Mouse (Mus musculus) limb, embryonic 12.5 days (tissue): ENCODE results near the gene Gm11032. TPM values are rescaled to one million over a fixed set of nuclear protein-coding genes. Genes with fewer than 3 reads are reported as not detected.
"Not testable (repeated sequence)": the region's sequence is repeated elsewhere in the genome, so short reads cannot be mapped to it uniquely, and the experiment has no call there.

ENCODE experiments used
- ATAC-seq: fragments of 200-750 bp; cut with Nextera tagmentation; 2 replicates; pipeline ENCODE4 v1.8.0; 2017; ENCODE audit warnings: low read depth, moderate TSS enrichment; ENCODE audit not compliant: insufficient number of reproducible peaks, insufficient read depth, low FRiP score, low TSS enrichment
- H3K27ac ChIP-seq: fragments of 300-500 bp; sonication (generic); 2 replicates; pipeline ENCODE4 v1.5.1; 2016; ENCODE audit warnings: mild to moderate bottlenecking, moderate library complexity
- H3K27me3 ChIP-seq: fragments of 300-500 bp; sonication (generic); 2 replicates; pipeline ENCODE4 v1.6.1; 2016; ENCODE audit warnings: mild to moderate bottlenecking, moderate library complexity
- H3K36me3 ChIP-seq: fragments of 300-500 bp; sonication (generic); 2 replicates; pipeline ENCODE4 v1.6.1; 2016; ENCODE audit warnings: mild to moderate bottlenecking, moderate library complexity
- H3K4me1 ChIP-seq: fragments of 300-500 bp; sonication (generic); replicated peaks from 2 replicates; pipeline ENCODE4 v1.6.1; 2016
- H3K4me2 ChIP-seq: fragments of 300-500 bp; sonication (generic); 2 replicates; pipeline ENCODE4 v1.6.1; 2016; ENCODE audit warnings: mild to moderate bottlenecking, moderate library complexity
- H3K4me3 ChIP-seq: fragments of 300-500 bp; sonication (generic); replicated peaks from 2 replicates; pipeline ENCODE4 v1.5.1; 2016; ENCODE audit warnings: mild to moderate bottlenecking
- H3K9ac ChIP-seq: fragments of 300-500 bp; sonication (generic); replicated peaks from 2 replicates; pipeline ENCODE4 v1.6.1; 2016; ENCODE audit warnings: mild to moderate bottlenecking, moderate library complexity
- H3K9me3 ChIP-seq: fragments of 300-500 bp; sonication (generic); 2 replicates; pipeline ENCODE4 v1.6.1; 2016; ENCODE audit warnings: mild to moderate bottlenecking, moderate library complexity
- WGBS: fragments of 180-500 bp; shearing (Covaris S2); methylation state at CpG from one replicate; pipeline ENCODE4 v1.1.7; 2016; 5-methylcytosine and 5-hydroxymethylcytosine counted together
- polyA plus RNA-seq: library from polyadenylated mRNA; unstranded; fragments of >200 nt; fragmentation: Nextera tagmentation; extraction: Ambion mirVana; gene quantifications from 2 replicates; pipeline ENCODE4 v1.2.1, GENCODE M21; 2016

The Gm11032 gene
- polyA plus RNA-seq, 1 experiment from 2014 or later: not detected

DNA sequence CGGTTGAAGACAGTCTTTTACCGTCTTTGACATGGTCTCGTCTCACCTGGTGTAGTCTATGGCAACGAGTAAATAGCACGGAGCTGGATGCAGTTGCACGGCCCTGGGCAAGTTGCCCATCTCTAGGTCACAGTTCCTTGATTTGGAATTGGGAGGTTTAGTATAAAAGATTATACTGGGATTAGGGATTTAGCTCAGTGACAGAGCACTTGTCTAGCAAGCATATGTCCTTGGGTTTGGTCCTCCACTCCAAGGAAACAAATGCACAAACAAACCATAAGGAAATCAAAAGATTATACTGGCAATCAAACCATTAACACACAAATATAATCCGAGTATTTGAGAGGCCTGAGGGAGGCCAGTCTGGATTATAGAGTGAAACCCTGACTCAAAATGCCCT, 7.8 kb downstream of the Gm11032 start:
- H3K4me3 ChIP-seq: no peak overlapping the region
- no peaks in the 10 kb centered on the region for H3K36me3 ChIP-seq
- WGBS: 80% methylated on average over 7 of the region's 7 CpGs
- H3K27ac ChIP-seq: no peak overlapping the region
- H3K4me1 ChIP-seq: peaks cover 7% of the 10 kb centered on the region; the same call in 1 of the 2 replicates
- no peaks in the 10 kb centered on the region for H3K27me3 ChIP-seq
- no peak for ATAC-seq
- no peak overlapping the region for H3K9ac ChIP-seq
- H3K9me3 ChIP-seq: no peaks in the 10 kb centered on the region
- no peak overlapping the region for H3K4me2 ChIP-seq

DNA sequence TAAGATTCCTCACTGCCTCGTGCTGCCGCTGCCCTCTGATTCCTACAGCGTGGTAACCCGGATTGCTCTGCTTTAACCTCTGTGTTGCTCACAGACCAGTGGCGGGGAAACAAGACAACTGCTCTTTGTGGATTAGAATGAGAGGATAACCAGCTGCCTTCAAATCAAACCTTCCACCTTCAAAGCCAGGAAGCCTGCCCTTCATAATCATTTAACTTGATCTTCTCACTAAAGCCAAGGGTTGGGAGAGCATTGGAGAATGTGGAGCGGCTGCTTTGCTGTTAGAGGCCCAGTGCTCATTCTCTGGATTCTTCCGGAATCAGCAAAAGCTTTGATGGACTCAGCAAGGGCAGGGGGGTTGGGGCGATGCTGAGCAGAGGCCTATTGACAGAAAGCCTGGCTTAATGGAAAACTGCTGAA, 10.0 kb downstream of the Gm11032 start:
- WGBS: 21% methylated on average over 8 of the region's 8 CpGs
- H3K9ac ChIP-seq: 0 out of 2 replicates have a peak overlapping the region, but pooled peaks have one; percentile 18
- H3K4me3 ChIP-seq: no peak overlapping the region
- ATAC-seq: no peak
- no peak overlapping the region for H3K27ac ChIP-seq
- no peaks in the 10 kb centered on the region for H3K9me3 ChIP-seq
- H3K27me3 ChIP-seq: no peaks in the 10 kb centered on the region
- H3K4me2 ChIP-seq: no peak overlapping the region
- H3K36me3 ChIP-seq: no peaks in the 10 kb centered on the region
- peaks cover 7% of the 10 kb centered on the region; the same call in 1 of the 2 replicates for H3K4me1 ChIP-seq

DNA sequence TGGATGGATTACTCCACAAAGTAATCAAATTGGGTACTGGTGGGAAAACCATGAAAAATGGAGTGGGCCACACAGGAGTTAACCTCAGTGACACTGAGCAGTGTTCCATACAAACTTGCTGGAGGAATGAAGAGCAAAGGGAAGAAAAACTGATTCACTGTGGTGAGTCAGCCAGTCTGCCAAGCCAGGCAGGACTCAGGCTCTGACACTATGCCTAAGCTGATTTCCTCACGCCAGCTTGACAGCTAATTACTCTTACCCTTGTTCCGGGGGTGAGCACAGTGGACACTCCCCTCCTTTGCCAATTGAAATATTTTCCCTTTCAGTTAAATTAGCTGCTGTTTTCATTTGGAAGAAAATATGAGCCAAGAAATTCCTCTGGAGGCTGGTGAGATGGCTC, 13.6 kb downstream of the Gm11032 start:
- no peaks in the 10 kb centered on the region for H3K9me3 ChIP-seq
- 45% methylated on average over 2 of the region's 2 CpGs for WGBS
- H3K27ac ChIP-seq: no peak overlapping the region
- H3K9ac ChIP-seq: no peak overlapping the region
- no peak overlapping the region for H3K4me2 ChIP-seq
- H3K4me3 ChIP-seq: no peak overlapping the region
- H3K27me3 ChIP-seq: no peaks in the 10 kb centered on the region
- ATAC-seq: no peak
- no peaks in the 10 kb centered on the region for H3K36me3 ChIP-seq
- peaks cover 10% of the 10 kb centered on the region for H3K4me1 ChIP-seq

DNA sequence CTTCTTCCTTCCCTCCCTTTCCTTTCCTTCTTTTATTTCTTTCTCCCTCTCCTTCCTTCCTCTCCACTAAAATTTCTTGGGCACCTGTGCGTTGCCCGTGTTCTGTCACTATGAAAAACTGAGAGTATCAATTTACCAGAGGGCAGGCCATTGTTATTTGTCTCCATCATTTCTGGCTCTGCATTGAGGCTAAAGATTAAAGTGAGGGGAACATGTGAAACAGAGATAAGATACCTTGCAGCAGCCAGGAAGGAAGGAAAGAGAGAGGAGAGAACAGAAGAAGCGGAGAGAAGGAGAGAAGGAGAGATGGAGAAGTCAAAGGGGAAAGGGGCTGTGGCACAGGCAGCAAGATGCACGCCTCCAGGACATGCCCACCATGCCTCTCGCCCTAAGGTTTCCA, 14.5 kb downstream of the Gm11032 start:
- H3K4me3 ChIP-seq: no peak overlapping the region

DNA sequence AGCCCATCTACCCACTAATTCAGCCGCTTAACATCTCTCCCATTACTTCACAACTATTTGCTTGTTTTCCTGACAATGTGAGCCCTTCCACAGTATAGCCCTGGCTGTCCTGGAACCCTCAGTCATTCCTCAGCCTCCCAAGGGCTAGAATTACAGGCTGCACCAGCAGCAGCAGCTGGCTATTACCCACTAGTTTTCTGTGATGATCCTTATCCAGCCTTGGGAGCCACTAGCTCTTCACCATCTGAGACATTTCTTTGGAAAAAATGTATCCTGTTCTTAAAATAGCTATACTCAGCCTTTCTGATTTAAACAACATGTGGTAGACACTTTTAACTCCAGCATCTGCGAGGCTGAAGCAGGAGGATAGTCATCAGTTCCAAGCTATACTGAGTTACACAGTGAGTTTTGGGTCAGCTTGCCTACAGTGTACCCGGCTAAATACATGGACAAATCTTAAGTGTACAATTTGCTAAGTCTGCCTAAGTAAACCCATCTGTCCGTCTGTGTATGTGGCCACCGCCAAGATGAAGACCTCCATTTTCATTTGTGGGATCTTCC, 17.0 kb downstream of the Gm11032 start:
- H3K9me3 ChIP-seq: no peaks in the 10 kb centered on the region
- peak overlapping the region; percentile 82 for H3K4me2 ChIP-seq
- H3K36me3 ChIP-seq: peaks cover 8% of the 10 kb centered on the region
- H3K4me3 ChIP-seq: peak overlapping the region; percentile 86
- ATAC-seq: no peak
- WGBS: 49% methylated on average over 5 of the region's 5 CpGs
- peak overlapping the region; percentile 72 for H3K27ac ChIP-seq
- H3K9ac ChIP-seq: no peak overlapping the region
- H3K4me1 ChIP-seq: peaks cover 11% of the 10 kb centered on the region
- no peaks in the 10 kb centered on the region for H3K27me3 ChIP-seq

More for the DNA sequence above, 14.5 kb downstream of the Gm11032 start:
- H3K36me3 ChIP-seq: no peaks in the 10 kb centered on the region
- no peaks in the 10 kb centered on the region for H3K27me3 ChIP-seq
- no peak overlapping the region for H3K27ac ChIP-seq
- no peak overlapping the region for H3K9ac ChIP-seq
- H3K9me3 ChIP-seq: no peaks in the 10 kb centered on the region
- no peak for ATAC-seq
- H3K4me2 ChIP-seq: no peak overlapping the region
- WGBS: 75% methylated on average over 5 of the region's 5 CpGs
- H3K4me1 ChIP-seq: peaks cover 18% of the 10 kb centered on the region

DNA sequence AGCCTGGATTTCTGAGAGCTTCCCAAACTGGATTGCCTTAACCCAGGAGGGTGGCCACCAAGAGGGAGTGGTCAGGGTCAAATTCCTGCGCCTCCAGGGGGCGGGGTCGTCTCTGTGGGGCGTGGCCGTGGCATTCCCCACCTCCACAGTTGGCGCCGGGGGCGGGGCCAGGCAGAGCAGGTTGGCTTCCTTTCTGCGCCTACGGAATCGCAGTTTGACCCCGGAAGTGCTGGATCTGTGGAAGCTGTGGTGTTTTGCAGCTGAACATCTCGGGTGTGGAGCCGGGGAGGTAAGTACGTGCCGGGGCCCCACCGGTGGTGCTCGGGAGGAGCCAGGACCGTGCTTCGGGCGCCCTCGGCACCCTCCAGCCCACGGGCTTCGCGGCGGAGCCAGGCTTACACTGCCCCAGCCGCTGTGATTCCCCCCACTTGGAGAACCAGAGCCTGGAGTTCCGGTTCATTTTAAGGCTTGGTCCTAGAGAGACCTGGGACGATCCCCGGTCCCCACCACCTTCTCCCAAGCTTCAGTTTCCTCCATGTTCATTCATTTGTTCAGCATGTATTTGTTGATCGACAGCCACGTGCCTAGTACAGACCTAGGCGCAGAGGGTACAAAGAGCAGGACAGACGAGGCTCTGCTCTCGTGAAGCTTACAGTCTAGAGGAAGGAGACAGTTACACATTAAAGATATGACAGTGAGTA, 17.8 kb downstream of the Gm11032 start, which contains the start of gene Ascc2:
TSS of gene Ascc2 (plus strand) at position 214 of the 701 bp plus-strand sequence.
- peak within 1 kb of the TSS; percentile 63 for H3K9ac ChIP-seq
- WGBS: 1% methylated on average over 35 of the region's 35 CpGs
- H3K4me1 ChIP-seq: peaks cover 11% of the 10 kb centered on the region
- peak; percentile 93 for ATAC-seq
- no peaks in the 10 kb centered on the region for H3K27me3 ChIP-seq
- no peaks in the 10 kb centered on the region for H3K9me3 ChIP-seq
- peak within 1 kb of the TSS; percentile 86 for H3K4me3 ChIP-seq
- H3K4me2 ChIP-seq: peak within 1 kb of the TSS; percentile 82
- H3K36me3 ChIP-seq: peaks cover 16% of the 10 kb centered on the region
- peak within 1 kb of the TSS; percentile 72 for H3K27ac ChIP-seq

DNA sequence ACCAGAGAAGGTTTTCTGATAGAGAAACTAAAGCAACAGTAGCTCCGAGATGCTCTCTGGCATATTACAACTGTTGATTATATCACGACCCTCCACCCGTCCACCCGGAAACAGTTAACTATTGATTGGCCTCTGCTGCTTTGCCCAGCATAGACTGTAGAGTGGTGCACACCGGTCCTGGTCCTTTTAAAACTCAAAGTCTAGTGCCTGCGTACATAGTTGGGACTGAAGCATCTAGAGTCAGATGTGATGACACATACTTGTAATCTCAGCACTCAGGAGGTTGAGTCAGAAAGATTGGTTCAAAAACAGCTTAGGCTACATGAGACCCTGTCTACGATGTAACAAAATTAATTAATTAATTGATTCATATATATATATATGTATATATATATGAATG, 18.4 kb downstream of the Gm11032 start:
- ATAC-seq: no peak
- Histone ChIP-seq H3K27ac (no peak overlapping the region), H3K27me3 (no peaks in the 10 kb centered on the region), H3K4me2 (peak overlapping the region; percentile 82), H3K9me3 (no peaks in the 10 kb centered on the region), H3K9ac (peak overlapping the region; percentile 63), H3K4me3 (peak overlapping the region; percentile 86), H3K36me3 (peaks cover 16% of the 10 kb centered on the region), H3K4me1 (peaks cover 11% of the 10 kb centered on the region)
- WGBS: 27% methylated on average over 7 of the region's 7 CpGs

DNA sequence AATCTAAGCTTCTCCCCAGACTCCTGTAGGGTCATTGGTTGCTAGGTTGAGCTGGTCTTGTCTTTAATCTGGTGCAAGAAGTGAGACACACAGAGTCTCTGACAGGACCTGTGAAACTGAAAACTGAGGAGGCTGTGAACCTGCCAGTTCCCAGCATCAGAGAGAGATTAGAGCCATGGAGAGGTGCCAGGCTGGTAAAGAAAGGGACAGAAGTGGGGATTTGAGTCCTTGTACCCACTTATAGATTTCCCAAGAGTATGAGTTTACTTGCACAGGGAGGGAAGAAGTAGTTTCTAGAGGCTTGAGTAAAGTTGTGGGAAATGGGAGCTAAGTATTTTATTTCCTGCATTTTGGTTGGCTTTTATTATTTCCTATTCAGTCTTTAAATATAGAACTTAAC, 21.3 kb downstream of the Gm11032 start:
- peaks cover 16% of the 10 kb centered on the region for H3K36me3 ChIP-seq
- H3K27ac ChIP-seq: no peak overlapping the region
- H3K4me2 ChIP-seq: no peak overlapping the region
- H3K27me3 ChIP-seq: no peaks in the 10 kb centered on the region
- peaks cover 11% of the 10 kb centered on the region for H3K4me1 ChIP-seq
- H3K4me3 ChIP-seq: no peak overlapping the region
- H3K9me3 ChIP-seq: no peaks in the 10 kb centered on the region
- no peak for ATAC-seq
- H3K9ac ChIP-seq: no peak overlapping the region

DNA sequence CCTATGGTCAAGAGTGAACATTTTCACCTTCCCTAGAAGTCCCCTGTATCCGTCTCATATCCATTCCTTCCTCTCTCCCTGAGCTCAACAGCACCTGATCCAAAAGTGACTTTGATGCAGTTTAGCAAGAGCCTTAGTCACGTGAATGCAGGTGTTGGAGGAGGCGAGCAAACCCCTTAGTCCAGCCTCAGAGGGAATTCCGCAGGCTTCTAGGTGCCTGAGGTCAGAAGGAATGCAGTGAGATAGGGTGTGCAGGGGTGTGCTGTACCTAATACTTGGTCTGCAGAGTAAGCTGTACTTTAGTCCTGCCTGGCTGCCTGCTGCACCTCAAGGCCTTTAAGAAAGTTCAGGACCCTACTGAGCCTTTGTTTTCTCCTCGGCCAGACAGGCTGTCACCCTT, 23.9 kb downstream of the Gm11032 start:
- Histone ChIP-seq H3K27ac (no peak overlapping the region), H3K4me3 (no peak overlapping the region), H3K36me3 (peaks cover 41% of the 10 kb centered on the region), H3K4me2 (no peak overlapping the region), H3K9ac (no peak overlapping the region), H3K27me3 (no peaks in the 10 kb centered on the region), H3K9me3 (no peaks in the 10 kb centered on the region), H3K4me1 (peaks cover 5% of the 10 kb centered on the region)
- WGBS: 72% methylated on average over 5 of the region's 5 CpGs
- ATAC-seq: no peak

DNA sequence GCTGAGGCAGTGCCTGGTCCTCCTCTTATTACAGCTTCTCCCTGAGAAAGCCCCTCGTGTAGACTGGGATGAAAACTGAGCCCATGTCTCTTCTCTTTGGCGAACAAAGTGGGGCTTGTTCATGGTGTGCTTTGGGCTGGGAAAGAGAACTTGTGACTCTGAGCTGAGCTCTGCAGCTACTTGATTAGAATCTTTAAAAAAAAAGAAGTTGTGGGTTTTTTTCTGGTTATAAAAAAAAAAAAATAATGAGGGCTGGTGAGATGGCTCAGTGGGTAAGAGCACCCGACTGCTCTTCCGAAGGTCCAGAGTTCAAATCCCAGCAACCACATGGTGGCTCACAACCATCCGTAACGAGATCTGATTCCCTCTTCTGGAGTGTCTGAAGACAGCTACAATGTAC, 25.3 kb downstream of the Gm11032 start:
- not testable (repeated sequence) for H3K27me3 ChIP-seq, H3K4me2 ChIP-seq, H3K9me3 ChIP-seq, H3K4me3 ChIP-seq, ATAC-seq, H3K9ac ChIP-seq, H3K4me1 ChIP-seq, H3K27ac ChIP-seq
- 94% methylated on average over 6 of the region's 6 CpGs for WGBS
- peaks cover 56% of the 10 kb centered on the region for H3K36me3 ChIP-seq

DNA sequence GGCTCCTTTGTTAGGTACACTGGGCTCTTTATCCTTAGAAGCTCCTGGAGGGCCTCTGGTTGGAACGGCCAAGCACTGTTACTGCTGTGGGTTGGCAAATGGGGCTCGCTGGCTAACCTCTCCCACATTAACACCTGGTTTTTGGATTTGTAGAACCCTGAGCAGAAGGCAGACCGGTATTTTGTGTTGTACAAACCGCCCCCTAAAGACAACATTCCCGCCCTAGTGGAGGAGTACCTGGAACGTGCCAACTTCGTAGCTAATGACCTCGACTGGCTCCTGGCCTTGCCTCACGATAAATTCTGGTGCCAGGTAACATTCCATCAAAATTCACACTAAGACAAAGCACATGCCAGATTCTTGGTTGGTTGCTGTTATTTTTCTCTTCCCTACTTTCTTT, 26.5 kb downstream of the Gm11032 start:
- no peak overlapping the region for H3K4me2 ChIP-seq
- H3K36me3 ChIP-seq: peaks cover 59% of the 10 kb centered on the region
- no peak overlapping the region for H3K4me3 ChIP-seq
- H3K9me3 ChIP-seq: no peaks in the 10 kb centered on the region
- 78% methylated on average over 9 of the region's 9 CpGs for WGBS
- H3K27ac ChIP-seq: 0 out of 2 replicates have a peak overlapping the region, but pooled peaks have one; percentile 4
- no peaks in the 10 kb centered on the region for H3K4me1 ChIP-seq
- no peak overlapping the region for H3K9ac ChIP-seq
- ATAC-seq: no peak
- H3K27me3 ChIP-seq: no peaks in the 10 kb centered on the region
